Mouse (Mus musculus): Measurements from ENCODE around the gene Olfr1180. TPM values are rescaled to one million over a fixed set of nuclear protein-coding genes. Genes with fewer than 3 reads are reported as not detected.
"Not testable (repeated sequence)": the region's sequence is repeated elsewhere in the genome, so short reads cannot be mapped to it uniquely, and the experiment has no call there.

The Olfr1180 gene
- not detected for polyA plus RNA-seq (2017; shearing (Covaris generic))

DNA sequence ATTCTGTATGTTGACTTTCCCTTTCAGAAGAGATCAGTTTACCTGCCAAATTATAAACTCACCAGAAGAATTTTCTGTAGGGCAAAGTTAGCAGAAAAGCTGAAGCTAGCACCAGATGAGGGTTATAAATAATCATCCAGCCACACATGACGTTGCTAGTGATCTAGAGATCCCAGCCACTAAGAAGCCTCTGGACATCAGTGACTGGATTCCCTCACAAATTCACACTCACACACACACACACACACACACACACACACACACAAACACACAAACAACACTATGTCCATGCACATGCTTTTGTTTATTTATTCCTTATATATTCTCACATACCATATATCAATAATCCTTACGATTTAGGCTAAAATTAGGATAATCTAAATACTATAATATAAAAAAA lies at the start of gene Olfr1180:
TSS of gene Olfr1180 (minus strand) at position 101 of the 400 bp plus-strand sequence.
- no peak for ATAC-seq

- not testable (repeated sequence) for ATAC-seq
Measured at GRCm38 (mm10) chr2:88454567-88454966, 35.6 kb upstream of the Olfr1180 start, which contains the start of gene Olfr1183. Gene Olfr1183 (plus strand): TSS chr2:88454867.

DNA sequence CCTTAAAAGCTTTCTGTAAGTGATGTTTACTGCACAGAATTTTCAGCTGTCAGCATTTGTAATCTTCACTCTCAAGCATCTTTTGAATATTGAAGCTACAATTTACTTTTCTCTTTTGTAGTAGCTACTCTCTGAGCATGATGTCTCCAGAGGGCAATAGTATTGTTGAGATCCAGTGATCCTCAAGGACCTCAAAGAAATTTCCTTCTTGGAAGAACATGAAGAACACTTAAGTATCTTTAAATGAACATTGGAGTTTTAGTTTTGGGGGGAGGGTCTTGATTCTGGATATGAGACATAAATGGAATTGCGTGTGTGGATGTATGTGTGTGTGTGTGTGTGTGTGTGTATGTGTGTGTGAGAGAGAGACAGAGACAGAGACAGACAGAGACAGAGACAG lies 30.1 kb upstream of the Olfr1180 start, which contains the start of gene Gm13757:
TSS of gene Gm13757 (minus strand) at position 101 of the 400 bp plus-strand sequence.
- no peak for ATAC-seq

DNA sequence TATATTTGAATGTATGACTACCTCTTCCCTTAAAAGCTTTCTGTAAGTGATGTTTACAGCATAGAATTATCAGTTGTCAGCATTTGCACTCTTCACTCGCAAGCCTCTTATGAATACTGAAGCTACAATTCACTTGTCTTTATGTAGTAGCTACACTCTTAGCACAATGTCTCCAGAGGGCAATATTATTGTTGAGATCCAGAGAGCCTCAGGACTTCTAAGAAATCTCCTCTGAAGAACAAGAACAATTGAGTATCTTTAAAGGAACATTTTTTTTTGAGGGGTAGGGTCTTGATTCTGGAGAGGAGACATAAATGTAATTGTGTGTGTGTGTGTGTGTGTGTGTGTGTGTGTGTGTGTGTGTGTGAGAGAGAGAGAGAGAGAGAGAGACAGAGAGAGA lies 7.1 kb upstream of the Olfr1180 start, which contains the start of gene Olfr1181:
TSS of gene Olfr1181 (minus strand) at position 101 of the 400 bp plus-strand sequence.
- no peak for ATAC-seq

- no peak for ATAC-seq
Measured at GRCm38 (mm10) chr2:88406353-88406752, 12.6 kb downstream of the Olfr1180 start, which contains the start of gene Olfr1179. Gene Olfr1179 (minus strand): TSS chr2:88406453.

DNA sequence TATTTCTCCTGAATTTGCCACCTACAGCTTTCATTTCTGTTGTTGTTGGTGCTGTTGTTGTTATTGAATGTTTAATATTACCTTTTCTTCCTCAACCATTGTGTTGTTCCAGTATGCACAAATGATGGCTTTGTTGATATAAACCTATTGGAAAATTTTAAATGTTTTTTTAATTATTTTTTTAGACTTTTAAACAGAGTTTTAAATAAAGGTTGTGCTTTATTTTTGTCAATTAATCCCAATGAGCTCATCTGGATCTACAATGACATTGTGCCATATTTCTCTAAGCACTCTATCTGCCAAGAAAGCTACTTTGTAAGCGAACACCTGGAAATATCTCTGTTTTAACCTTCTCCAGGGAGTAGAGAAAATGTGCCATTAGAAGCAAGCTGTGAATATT lies 32.2 kb downstream of the Olfr1180 start, which contains the start of gene Olfr1178:
TSS of gene Olfr1178 (plus strand) at position 301 of the 400 bp plus-strand sequence.
- no peak for ATAC-seq

Other genes starting within 250 kb of the Olfr1180 start
- under 1 TPM in 1 of 3 experiments, not detected in 2; 0.38 TPM for gene Olfr1168, start 237.3 kb downstream of the Olfr1180 start, polyA plus RNA-seq (2017; shearing (Covaris generic))
- gene Olfr1170, start 190.8 kb downstream of the Olfr1180 start, polyA plus RNA-seq (2017; shearing (Covaris generic)) = not detected
- under 1 TPM in 1 of 3 experiments, not detected in 2; 0.16 TPM for gene Olfr1173, start 139.3 kb downstream of the Olfr1180 start, polyA plus RNA-seq (2017; shearing (Covaris generic))
- not detected for gene Olfr1174-ps, start 104.0 kb downstream of the Olfr1180 start, polyA plus RNA-seq (2017; shearing (Covaris generic))
- gene Olfr1175-ps, start 91.9 kb downstream of the Olfr1180 start, polyA plus RNA-seq (2017; shearing (Covaris generic)) = under 1 TPM; 0.09 to 0.10 (median 0.09) TPM
- not detected for gene Olfr1176, start 82.4 kb downstream of the Olfr1180 start, polyA plus RNA-seq (2017; shearing (Covaris generic))
- gene Olfr1177-ps, start 72.7 kb downstream of the Olfr1180 start, polyA plus RNA-seq (2017; shearing (Covaris generic)) = not detected
- gene Olfr1178, start 32.1 kb downstream of the Olfr1180 start, polyA plus RNA-seq (2017; shearing (Covaris generic)) = under 1 TPM in 1 of 3 experiments, not detected in 2; 0.05 TPM
- not detected for gene Olfr1179, start 12.7 kb downstream of the Olfr1180 start, polyA plus RNA-seq (2017; shearing (Covaris generic))
- gene Olfr1181, start 7.0 kb upstream of the Olfr1180 start, polyA plus RNA-seq (2017; shearing (Covaris generic)) = not detected
- gene Gm13757, start 30.0 kb upstream of the Olfr1180 start, polyA plus RNA-seq (2017; shearing (Covaris generic)) = not detected
- gene Olfr1183, start 35.7 kb upstream of the Olfr1180 start, polyA plus RNA-seq (2017; shearing (Covaris generic)) = under 1 TPM in 1 of 3 experiments, not detected in 2; 0.13 TPM
- not detected for gene Olfr1184, start 64.4 kb upstream of the Olfr1180 start, polyA plus RNA-seq (2017; shearing (Covaris generic))
- not detected for gene Olfr1185-ps1, start 74.2 kb upstream of the Olfr1180 start, polyA plus RNA-seq (2017; shearing (Covaris generic))
- not detected for gene Olfr1186, start 99.4 kb upstream of the Olfr1180 start, polyA plus RNA-seq (2017; shearing (Covaris generic))
- not detected for gene Olfr1188, start 137.8 kb upstream of the Olfr1180 start, polyA plus RNA-seq (2017; shearing (Covaris generic))
- not detected for gene Olfr1189, start 167.3 kb upstream of the Olfr1180 start, polyA plus RNA-seq (2017; shearing (Covaris generic))
- gene Olfr1191-ps1, start 221.4 kb upstream of the Olfr1180 start, polyA plus RNA-seq (2017; shearing (Covaris generic)) = not detected
- under 1 TPM in 1 of 3 experiments, not detected in 2; 0.08 TPM for gene Olfr1192-ps1, start 229.4 kb upstream of the Olfr1180 start, polyA plus RNA-seq (2017; shearing (Covaris generic))

Measured in inflammation-experienced regulatory T-cells, adult 6 months (primary cell).